Mouse (Mus musculus): ENCODE data around the gene Ptprm.

Ptprm gene

DNA sequence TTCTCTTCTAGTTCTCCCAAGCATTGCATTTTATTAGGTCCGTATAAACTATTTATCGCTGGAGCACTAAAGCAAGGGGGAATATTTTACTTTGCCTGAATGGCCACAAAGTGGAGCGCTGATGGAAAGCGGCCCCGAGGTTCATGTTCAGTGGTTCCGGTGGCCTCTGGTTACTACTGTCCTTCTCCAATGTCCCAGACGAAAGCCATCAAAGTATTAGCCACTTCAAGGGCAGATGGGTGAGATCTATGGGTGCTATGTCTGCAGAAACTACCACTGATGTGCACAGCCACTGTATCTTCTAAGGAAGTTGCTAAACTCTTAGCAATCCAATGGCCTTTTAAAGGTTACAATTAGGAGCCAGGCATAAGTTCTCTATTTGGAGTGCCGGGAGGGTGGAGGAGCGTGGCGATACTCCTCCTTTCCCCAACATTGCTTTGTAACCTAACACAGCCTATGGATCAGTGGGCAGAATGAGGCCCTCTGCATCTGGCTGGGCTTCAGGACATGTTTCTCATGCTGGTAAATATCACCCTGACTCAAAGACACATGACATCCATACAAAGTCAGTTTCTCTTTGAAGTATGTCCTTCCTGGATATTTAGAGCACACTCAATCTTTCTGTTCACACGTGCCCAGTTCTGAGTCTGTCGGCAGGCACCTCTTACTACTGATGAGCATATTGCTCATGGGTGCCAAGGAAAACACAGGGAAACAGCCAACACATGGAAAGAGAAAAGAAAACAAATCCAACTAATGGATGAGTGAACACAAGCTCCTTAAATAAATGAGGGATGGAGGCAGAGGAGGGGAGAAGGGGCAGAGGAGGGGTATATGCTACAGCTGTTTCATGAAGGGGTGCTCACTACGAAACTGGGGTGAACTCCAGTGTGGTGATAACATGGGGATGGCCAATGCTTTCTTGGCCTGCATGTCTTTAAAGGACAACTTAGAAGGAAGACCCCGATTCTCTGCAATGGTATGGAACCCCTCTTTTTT lies 584.6 kb downstream of the Ptprm start:
- DNase-seq (ENCODE audit: low spot score): no peak

DNA sequence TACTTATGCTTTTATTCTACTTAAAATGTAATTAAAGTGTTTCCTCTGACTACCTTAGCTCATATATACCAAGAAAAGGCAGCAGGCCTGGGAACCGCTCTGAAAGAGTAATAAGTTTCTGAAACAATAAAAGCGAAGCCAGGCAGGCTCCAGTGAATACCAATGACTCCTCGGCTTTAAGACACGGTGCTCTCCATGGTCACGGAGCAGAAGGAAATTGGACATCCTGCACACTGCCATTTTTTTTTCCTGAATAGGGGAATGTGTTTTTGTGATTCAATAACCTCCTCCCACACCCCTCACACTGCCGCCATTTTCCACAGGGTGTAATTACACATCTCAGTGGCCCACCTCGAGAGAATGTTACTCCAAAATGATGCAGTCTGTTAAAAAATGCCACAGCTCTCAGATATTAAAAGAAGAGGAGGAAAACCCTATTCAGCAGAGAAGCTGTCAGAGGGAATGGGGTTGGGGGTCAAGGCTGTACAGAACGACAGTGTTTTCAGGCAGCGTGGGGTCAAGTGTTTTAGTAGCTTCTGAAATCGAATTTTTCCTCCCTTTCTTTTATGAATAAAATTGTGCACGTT lies 585.5 kb downstream of the Ptprm start:
- no peak for DNase-seq (ENCODE audit: low spot score)

DNA sequence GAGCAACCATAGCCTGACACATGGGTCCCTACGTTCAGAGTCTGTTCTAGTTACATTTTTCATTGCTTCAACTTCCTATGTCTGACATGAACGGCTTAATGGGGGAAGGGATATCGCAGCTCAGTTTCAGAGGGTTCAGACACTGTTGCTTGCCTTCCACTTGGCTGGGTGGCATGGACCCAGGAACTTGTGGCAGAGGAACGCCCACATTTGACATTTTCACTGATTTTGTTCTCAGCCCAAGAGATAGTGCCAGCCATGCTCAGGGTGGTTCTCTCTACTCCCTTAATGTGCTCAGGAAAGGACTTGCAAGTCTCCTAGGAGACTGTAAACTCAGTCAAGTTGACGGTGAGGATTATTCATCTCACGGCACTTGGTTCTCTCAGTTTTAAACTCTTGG lies 588.1 kb downstream of the Ptprm start:
- no peak for DNase-seq (ENCODE audit: low spot score)

DNA sequence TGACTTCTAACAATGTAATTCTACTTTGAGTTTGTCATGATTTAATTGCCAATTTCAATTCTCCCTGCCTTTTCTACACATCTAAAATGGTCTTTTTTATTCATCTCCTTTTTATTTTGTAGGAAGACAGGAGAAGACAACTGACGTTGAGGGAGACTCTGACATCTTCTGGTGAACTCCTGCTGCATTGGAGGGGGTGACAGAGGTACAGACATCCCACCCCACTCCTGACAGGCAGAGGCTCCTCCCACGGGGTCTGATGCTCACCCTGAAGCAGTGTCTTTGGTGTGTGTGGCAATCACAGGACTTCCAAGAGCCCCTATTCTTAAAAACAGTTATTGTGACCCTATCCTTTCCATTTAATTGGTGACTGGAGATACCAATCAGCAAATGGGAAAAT lies 589.8 kb downstream of the Ptprm start:
- no peak for DNase-seq (ENCODE audit: low spot score)

DNA sequence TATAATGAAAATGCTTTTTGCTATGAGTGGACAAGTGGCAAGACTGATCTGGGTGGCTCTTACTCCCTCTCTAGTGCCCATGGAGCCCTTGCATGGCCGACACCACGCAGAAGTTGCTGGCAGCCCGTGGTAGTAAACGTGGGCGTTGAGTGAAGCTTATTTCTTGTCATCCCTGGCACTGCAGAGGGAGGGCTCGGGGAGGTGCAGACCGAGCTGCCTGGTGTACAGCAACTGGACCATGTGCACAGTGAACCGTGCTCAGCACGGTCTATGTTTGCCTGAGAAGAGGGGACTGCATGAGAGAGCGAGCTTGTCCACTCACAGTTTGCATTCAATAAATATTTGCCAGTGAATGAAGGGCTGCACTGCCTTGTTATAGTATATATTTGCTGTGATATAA lies 591.5 kb downstream of the Ptprm start:
- DNase-seq (ENCODE audit: low spot score): no peak

DNA sequence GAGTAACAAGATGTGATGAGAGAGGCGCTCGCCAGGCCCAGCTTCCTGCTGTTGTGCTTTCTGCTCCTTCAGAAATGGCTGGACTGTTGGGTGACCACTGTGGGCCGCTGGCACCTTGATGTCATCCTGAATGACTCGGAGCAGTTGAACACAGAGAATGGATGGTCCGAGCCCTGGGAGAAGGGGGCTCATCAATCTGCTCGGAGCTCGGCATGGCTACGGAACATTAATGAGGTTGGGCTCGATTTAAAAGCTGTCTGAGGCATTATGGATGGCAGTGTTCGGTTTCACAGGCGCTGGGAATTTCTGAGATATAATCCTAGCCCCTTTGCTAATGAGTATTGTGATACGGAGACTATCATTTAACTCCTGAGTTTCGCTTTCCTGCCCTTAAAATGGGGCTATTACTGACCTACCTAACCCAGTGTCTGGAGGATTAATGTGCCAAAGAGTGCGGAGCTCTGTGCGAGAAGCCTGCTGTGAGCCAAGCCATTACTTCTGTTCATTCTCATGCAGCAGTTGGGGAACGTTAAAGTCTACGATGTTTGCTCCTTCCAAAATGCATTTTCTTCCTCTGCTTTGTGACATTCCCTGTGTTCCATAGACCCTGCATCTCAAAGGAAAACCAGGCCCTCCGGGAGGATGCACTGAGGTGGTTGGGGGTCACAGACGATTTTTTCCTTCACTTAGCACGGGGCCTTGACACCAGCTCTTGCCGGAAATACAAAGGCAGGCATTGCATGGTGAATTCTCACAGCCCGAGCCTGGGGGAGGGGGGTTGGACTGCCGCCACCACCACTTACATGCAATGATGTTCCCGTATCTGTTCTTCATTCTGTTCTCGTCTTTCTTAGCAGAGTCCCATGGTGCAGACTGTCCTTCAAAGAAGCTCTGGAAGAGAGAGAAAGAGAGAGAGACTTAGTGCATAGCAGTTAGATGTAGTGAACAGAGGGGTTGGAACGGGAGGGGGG lies 592.6 kb downstream of the Ptprm start:
- no peak for DNase-seq (ENCODE audit: low spot score)

DNA sequence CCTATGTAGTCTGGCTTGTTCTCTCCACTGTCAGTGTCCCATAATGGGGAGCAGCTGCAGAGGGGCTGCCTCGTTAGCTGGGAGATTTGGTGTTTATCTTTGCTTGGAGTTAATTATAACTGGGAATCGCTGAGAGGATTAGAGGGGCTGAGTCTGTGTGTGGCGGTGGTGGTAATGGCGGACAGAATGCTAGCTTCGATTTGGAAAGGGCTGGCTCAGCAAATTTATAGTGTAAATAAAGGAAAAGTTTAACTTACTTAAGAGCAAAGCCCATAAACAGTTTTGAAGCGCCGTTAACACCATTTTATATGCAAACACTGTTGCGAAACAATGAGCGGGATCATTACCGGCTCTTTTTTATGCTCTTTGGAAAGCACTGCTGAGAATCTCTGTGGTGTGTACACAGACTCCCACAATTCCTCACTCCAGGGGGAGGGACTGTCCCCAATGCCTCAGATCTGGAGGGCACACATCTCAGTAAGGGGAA lies 597.2 kb downstream of the Ptprm start:
- no peak for DNase-seq (ENCODE audit: low spot score)

DNA sequence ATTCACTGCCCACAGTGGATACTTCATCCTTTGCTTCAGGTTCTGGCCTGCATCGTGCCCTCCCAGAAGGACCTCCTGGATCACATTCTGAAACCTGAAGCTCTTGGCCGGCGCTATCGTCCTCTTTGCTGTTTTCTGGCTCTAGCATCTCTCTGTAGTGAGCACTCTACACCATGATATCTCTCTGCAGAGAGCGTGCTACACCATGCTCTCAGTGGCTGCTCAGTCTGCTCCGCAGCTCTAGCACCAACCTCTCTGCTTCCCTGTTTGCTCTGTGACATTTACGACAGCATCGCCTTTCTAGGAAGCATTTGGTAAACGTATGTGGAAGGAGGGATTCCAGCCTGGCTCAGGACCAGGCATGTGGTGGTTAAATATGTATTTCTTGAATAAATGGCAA lies 597.8 kb downstream of the Ptprm start:
- no peak for DNase-seq (ENCODE audit: low spot score)

DNA sequence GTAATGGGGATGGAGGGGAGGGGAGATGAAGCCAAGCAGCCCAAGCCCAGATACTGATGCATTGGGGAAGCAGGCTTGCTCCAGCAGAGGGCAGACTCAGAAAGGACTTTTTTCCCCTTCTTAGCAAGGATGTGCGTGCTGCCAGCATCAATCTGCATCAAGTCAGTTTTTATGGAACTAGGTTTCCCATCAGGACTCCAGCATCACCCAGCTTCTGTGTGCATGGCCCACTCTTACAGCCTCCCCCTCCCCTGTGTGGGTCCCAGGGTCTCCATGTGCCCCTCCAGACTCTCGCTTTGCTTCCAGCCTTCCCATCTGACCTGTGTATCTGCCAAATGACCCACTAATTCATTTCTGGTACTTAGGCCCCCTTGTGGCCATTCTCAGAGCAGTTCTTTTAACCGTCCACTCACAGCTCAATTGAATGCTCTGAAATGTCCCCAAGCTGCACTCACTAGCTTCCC lies 599.0 kb downstream of the Ptprm start:
- DNase-seq (ENCODE audit: low spot score): peak; percentile 23

DNA sequence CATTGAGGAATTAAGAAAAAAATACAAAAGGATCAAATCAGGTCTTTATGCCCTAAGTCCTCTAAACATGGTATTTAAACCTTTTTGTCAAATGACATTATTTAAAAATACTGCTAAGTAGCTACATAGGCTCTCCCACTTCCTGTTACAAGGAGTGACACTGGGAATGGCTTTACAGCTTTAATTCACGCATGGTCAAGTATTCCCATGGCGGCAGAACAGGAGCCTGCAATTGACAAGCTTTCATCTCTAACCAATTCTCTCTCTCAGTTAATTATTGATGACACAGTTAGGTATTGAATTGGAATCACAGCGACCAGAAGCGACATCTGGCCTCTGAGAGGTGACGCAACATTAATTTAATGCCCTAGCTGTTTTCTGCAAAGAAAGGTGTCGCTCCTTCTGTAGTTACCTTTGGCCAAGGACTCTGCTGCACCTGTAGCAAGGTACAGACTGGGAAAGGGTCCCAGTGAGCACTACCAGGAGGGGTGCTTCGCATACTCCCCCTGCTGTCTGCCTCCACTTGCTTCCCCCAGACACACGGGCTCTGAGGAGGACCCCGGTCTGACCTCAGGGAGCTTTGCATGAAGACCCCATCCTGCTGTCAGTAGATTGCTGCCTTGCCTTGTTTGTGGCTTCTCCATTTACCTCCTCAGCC lies 599.9 kb downstream of the Ptprm start:
- DNase-seq (ENCODE audit: low spot score): no peak

DNA sequence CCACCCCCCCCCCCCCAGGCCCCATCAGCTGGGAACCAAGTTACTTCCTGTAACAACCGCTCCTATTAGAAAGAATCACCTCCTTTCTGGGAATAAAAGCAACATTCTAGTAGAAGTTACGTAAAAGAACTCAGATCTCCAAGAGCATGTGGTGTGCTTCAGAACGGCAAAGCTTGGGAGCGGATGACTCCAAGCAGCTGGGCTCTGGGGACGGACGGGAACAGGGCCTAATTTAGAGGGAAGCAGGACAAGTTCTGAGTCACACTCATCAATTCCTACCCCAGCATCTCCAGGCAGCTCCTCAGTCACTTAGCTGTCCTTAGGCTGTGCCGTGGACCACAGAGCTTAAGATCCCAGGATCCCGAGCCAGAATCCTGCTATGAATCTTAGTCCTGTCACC lies 602.5 kb downstream of the Ptprm start:
- no peak for DNase-seq (ENCODE audit: low spot score)

DNA sequence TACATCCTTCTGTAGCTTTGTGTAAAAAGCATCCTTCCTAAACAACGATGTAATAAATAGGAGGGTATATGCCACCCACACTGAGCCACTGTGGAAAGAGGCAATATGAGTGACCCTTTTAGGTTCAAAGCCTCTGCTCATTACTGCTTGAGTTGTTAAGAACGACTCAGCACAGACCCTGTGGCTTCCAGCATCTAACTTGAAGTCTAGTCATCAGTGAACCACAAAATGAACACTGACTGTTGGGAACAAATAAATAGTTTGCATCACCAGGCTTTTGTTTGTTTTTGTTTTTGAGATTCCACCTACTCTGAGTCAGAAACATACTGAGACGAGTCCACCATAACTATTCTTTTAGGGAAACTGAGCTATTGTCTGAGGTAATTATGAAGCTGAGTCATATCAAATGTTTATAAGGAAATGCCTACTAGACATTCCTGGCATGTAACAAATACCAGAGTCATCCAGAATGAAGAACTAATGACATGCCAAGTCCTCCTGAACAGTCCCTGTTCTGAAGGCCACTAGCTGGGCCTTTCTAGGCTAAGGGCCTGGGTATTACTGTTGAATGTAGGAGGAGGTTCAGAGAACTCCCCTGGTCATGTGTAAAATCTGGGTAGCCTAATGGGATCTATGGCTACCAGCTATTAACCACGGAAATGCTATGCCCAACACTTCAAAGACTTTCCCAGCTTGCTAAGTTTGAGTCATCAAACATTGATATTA lies 603.6 kb downstream of the Ptprm start:
- DNase-seq (ENCODE audit: low spot score): no peak

DNA sequence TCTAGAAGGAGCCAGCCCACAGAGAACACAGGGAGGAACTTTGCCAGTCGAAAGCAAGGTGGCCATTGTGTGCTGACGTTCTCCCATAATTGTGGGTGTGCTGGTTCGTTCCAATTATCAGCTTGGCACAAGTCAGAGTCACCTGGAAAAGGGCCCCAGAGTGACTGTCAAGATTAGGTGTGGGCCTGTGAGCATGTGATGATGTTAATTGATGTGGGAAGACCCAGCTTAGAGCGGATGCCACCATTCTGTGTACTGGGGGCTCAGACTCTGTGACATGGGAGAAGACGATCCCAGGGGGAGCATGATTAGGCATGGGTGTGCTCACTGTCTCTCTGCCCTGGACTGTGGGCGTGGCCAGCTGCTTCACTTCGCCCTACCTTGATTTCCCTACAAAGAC lies 604.3 kb downstream of the Ptprm start:
- DNase-seq (ENCODE audit: low spot score): no peak

DNA sequence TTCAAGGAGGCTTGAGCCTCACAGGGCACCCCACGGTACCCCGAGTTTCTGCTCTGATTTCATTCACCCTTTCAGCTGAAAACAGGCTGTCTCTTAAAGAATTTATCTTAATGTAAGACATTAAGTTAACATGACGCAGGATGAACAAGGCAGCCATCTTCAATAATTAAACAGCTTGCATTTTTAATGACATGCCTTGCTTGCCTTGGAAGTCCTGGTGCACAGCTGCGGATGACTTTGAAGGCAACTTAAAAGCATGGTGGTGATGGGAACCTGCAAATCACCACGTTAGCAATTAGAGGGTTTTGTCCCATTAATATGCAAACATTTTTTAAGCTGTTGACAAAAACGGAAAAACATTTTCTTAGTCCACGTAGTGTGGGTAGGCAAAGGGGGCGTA lies 607.8 kb downstream of the Ptprm start:
- no peak for DNase-seq (ENCODE audit: low spot score)

DNA sequence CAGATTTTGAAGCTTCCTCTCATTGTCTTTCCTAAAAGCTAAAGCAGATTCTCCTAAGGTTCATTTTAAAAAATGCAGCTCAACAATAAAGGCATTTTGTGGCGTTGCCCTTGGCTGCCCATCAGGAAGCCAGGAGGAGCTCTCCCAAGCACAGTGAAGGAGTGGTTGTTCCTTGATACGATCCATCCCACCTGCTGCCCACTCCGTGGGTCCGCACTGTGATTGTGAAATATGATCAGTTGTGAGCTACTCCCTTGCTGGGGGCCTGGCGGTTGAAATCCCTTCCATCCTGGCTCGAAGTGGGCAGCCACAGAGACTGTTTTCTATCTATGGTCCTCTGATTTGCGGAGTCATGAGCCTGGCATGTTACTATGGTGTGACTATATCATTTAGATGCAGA lies 610.9 kb downstream of the Ptprm start:
- DNase-seq (ENCODE audit: low spot score): no peak

DNA sequence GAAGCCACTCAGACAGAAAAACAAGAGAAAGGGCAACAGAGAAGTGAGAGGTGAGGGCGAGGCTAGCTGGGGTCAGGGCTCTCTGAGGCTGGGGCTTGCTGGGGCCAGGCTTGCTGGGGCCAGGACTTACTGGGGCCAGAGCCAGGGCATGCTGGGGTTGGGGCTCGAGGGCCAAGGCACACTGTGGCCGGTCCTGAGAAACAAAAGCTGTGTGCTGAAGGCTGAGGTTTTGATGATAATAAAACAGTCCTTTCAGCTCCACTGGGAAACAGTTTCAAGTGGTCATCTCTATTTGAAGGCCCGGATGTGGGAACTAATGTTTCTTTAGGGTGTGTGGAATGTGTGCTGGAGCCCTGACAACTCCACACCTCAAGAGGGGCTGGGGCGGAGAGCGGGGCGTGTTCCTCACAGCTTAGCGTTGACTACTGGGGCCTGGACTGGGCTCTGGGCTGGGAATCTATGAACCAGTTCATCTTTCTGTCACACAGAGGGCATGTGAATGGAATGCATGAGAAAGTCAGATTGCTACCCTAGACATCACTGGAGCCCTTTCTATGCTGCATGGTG lies 615.4 kb downstream of the Ptprm start:
- DNase-seq (ENCODE audit: low spot score): no peak

DNA sequence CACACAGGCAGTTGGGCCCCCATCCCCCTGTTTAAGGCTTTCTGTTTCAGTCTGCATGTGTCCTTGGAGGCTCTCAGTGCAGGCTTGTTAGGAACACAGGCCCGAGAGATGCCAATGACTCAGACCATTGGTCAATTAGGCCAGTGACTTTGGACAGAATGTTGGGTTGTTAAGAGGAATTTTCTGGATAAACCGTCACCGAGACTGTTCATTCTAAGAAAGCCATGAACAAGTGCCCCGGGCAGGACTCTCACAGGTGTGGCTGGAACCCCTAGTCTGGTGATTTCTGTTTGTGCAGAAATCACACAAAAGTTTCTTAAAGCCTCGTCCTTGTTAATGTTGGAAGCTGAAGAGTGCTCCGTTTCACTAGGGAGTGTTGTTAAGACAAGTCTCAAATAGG lies 615.9 kb downstream of the Ptprm start:
- DNase-seq (ENCODE audit: low spot score): no peak

DNA sequence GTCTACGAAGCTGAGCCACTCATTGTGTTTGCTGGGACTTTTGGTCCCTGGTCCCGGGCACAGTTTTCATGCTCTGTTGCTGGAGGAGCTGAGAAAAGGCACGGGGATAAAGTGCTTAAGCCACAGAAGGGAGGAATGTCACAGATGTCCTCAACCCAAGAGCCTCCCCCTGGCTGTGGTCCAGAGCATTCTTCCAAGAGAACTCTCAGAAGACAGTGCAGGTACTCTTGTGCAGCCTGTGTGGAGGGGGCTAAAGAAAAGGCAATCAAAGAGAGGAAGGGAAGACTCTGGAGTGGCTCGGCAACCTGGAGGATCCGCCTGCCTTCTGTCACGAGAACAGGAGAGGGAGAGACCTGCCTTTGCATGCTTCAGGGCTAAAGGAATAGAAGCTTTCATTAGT lies 617.8 kb downstream of the Ptprm start:
- DNase-seq (ENCODE audit: low spot score): no peak

DNA sequence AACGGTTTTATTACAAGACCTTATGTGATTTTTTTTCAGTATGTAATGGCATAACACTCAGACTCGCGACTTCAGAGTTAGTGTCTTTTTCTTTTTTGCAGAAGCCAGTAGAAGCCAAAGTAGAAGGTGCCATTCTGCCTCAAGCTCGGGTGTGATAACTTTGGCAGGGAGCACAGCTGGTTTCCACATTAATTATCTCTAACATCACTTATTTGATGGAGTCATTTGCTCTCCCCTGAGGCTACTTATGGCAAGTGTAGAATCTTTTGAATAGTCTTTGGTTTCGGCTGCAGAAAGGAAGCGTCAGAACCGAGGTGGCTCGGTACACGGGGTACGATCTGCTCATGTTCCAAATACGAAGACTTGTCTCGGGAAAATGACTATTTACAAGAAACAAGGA lies 620.7 kb downstream of the Ptprm start:
- DNase-seq (ENCODE audit: low spot score): no peak

DNA sequence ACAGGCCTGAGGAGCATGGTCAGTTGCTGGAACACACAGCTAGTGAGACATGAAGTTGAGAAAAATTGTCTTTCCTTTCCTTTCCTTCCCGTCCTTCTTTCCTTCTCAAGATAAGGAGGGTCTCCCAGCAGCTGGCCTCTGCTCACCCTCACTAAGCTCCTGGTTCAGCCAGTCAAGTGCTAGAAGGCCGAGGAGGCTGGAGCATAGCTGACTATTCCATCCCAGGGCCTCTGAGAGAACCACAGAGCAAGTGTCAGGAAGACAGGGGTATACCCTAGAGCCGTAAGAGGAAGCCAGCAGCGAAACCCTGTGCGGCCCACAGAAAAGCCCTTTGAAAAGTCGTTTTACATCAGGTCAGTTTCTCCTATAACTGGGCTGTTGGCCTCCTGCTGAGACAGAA lies 624.3 kb downstream of the Ptprm start:
- no peak for DNase-seq (ENCODE audit: low spot score)

DNA sequence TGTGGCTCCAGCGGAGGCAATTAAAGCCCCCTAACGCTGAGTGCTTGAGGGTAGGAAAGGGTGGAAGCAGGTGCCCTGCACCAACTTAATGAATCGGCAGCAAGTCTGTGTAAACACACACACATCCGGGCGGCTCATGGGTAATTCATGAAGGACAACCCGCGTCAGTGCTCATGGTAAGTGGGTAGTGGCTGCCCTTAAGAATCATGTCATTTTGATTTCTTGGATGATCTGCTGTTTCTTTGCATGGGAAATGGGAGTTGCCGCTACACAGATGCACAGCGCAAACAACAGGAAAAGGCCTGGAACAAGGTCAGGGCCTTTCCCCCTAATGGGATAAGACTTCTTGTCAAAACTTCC lies 633.3 kb downstream of the Ptprm start:
- no peak for DNase-seq (ENCODE audit: low spot score)
